Mouse (Mus musculus) heart, postnatal 14 days (tissue): ENCODE results near the gene Olfr91. TPM values are rescaled to one million over a fixed set of nuclear protein-coding genes. Genes with fewer than 3 reads are reported as not detected.

Experiments used
- DNase-seq, 2 experiments: peaks; one replicate each; pipeline ENCODE4 v3.0.0; 2021 to 2022
- intact Hi-C: fragments of 180-260 bp; cut with DNase I; formaldehyde crosslinking; loops from one replicate; pipeline ENCODE4 v1.15.1; 2025
- total RNA-seq, 2 experiments: library from RNA; stranded (reverse); gene quantifications; 2 replicates each; pipeline ENCODE4 v1.2.3; 2021

Gene Olfr91
- total RNA-seq, 2 experiments from 2014 or later, result not detected

DNA sequence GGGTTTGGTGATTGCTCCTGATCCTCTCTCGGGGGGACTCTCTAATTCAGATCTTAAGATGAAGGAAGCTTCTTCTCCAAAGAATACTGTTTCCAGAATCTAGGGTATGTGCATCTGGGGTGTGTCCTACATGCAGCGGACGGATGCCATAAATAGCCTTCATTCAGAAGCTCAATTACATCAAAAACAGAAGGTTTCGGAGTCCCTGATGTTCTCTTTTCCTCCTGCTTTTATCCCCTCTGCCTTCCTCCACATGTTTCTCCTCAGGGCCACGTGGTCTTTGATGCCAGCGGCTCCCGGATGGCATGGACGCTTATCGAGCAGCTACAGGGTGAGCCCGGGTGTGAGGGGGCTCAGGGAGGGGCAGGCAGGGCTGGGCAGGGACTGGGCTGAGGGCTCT, 35.0 kb downstream of the Olfr91 start:
- DNase-seq, result no peak
- intact Hi-C loops, result no loop called here

DNA sequence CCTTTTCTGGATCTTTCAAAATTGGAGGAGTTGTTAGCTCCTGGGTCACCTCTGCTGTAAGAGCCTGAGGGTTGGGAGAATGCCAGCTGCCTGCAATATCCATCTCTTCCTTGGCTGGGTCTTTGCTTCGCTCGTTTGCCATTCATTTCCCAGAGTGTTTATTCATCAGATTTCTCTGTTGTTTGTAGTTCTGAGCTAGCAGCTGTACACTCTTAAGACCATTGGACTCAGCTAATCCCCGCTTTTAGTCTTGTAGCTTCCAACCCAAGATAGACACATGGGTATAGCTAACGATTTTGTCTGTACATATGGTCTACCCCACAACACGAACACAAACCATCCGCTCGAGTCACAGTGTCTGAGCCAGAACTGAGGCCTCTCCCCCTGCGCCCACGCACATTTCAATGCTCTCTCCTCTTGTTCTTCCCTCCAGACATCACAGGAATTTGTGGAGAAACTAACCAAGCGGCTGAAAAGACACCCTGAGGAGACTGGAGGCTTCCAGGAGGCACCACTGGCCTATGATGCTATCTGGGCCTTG, 35.9 kb downstream of the Olfr91 start:
- DNase-seq, result no peak
- intact Hi-C loops, result no loop called here

DNA sequence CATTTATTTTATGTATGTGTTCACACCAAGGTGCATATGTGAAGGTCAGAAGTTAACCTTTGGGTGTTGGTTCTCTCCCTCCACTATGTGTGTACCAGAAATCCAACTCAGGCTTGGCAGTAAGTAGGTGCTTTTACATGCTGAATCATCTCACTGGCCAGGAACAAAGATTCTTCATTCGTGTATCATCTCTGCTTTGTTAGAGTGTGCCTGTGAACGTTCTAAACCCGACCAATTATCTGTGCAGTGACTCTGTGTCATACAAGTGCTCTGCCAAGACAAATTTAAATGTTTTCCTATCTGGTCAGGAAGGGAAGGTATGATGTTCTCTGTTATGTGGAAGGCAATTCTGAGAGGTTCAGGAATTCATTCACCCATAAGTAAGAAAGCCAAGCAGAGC, 36.6 kb downstream of the Olfr91 start:
- no peak for DNase-seq
- intact Hi-C loops, result no loop called here

DNA sequence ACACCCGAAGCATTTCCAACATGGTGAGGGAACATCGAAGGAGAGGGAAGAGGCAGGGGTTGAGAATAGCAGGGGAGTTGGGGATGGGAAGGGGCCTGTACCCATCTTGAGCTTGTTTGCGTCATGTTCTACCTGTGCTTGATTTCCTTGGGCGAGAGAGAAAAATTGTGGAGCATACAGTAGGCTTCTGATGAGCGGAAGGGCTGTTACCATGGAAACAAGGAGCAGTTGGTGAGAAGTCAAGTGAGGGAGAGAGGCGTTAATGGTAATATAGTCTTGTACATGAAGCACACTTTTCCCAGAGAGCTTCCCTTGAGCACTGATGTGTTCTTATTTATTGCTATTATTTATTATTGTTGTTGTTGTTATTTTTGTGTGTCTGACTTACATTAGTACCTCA, 41.1 kb downstream of the Olfr91 start:
- intact Hi-C loops, result no loop called here
- no peak for DNase-seq

DNA sequence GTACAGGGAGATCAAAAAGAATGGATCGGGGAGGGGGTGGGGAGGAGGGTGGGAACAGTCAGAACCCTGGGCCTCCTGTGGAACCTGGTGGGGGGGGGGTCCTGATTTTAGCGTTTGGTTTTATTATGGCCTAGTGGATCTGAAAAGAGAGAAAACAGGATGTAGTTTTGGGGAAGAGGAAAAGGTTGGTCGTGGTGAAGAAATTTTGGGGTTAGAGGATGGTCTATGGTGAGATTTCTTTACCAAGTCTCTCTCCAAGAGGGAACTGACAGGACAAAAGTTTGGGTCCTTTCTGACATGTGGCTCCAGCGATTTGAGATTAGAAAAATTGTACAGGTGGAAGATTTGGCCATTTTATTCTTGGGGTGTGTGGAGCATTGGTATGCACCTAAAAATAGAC, 46.3 kb downstream of the Olfr91 start:
- intact Hi-C loops, result no loop called here
- no peak for DNase-seq

DNA sequence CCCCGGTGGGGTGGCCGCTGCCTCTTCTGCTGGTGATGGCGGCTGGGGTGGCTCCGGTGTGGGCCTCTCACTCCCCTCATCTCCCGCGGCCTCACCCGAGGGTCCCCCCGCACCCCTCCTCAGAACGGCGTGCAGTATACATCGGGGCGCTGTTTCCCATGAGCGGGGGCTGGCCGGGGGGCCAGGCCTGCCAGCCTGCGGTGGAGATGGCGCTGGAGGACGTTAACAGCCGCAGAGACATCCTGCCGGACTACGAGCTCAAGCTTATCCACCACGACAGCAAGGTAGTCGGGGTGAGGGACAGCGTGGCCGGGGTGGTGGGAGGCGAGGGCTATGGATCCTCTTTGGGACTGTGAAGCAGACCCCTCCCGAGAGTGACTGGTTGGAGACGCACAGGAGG, 47.2 kb downstream of the Olfr91 start:
- intact Hi-C loops, result no loop called here
- no peak for DNase-seq

DNA sequence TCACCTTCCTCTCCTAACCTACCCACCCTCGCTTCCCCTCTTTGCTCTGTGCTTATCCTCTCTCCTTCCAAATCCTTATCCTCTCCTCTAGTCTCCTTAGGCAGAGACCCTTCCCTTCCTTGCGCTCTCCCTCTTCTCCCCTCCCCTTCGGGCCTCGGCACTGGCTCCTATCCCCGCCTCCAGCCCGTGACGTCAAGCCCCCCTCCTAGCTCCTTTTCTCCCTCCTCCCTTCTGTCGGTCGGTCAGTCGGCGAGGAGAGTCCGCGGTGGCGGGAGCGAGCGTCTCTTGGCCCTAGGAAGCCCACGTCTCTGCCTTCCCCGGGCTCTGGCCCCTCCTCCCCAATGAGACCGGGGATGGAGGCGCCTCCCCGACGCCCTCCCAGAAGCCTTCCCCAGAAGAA, 47.7 kb downstream of the Olfr91 start:
- peak; percentile 77 to 78 for DNase-seq
- intact Hi-C loops, result no loop called here

DNA sequence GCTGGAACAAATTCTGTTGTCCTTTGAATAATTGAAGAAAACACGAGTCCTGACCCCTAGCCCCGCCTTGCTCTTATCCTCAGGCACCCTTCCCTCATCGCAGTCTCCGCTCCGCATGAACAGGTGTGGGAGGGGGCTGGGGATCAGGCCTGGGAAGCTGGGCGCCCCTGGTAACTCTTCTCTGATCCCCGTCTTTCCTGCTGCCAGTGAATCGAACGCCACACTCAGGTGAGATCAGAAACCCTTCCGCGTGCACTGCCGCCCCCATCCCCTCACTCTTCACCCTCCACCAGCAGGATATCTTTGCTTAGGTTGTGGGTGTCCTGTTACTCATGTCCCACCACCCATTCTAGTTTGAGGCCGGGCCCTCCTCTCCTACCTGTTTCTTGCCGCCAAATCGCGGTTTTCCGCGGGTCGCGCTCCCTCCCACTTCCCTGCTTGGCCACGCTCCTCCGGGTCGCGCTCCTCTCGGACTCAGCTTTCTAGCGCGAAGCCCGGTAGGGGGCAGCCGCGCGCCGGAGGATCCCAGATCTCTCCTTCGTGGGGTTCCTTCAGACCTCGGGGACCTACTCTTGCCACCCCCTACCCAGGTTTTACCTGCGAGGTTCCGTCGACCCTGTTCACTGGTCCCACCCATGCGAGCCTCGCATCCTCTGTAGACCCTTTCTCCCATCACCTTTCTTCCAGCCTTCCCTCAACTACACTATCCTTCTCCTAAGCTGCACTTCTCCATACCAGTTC, 48.3 kb downstream of the Olfr91 start:
- intact Hi-C loops, result loop anchor here (5.0 kb wide), 3 partner anchors 52 to 227 kb away; partner anchors contain the start of gene Trim26
- peak; percentile 73 to 78 for DNase-seq

DNA sequence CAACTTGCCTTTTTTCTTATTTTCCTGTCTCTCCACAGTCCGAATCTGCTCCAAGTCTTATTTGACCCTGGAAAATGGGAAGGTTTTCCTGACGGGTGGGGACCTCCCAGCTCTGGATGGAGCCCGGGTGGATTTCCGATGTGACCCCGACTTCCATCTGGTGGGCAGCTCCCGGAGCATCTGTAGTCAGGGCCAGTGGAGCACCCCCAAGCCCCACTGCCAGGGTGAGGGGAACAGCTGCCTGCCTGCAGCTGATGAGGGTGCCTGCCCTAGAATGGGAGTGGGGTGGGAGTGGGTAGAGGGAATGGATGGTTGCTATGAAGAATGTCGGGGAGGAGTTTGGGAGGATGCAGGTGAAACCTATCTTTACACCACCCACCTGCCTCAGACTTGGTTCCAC, 49.7 kb downstream of the Olfr91 start:
- no peak for DNase-seq
- intact Hi-C loops, result loop anchor here (5.0 kb wide), 3 partner anchors 51 to 226 kb away; partner anchors contain the start of gene Trim26

DNA sequence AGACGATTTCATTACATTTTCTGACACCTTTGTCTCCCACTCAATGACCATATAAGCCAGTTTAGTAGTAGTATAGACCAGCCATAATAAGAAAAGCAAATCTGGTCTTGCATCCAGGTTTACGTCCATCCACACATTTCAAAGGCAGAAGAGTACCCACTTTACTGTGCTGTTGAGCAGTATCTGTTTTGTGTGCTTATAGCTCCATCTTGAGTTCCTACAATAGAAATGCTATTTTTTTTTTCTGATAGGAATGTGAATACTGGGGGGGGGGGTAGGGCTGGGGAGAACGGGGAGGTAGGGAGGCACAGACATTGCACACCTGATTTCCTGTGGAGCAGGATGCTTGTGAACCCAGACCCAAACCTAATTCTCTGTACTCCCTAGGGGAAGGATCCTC, 50.1 kb downstream of the Olfr91 start:
- DNase-seq, result no peak
- intact Hi-C loops, result loop anchor here (1.0 to 5.0 kb wide), 4 partner anchors 51 to 226 kb away; partner anchors contain the start of gene Trim26

DNA sequence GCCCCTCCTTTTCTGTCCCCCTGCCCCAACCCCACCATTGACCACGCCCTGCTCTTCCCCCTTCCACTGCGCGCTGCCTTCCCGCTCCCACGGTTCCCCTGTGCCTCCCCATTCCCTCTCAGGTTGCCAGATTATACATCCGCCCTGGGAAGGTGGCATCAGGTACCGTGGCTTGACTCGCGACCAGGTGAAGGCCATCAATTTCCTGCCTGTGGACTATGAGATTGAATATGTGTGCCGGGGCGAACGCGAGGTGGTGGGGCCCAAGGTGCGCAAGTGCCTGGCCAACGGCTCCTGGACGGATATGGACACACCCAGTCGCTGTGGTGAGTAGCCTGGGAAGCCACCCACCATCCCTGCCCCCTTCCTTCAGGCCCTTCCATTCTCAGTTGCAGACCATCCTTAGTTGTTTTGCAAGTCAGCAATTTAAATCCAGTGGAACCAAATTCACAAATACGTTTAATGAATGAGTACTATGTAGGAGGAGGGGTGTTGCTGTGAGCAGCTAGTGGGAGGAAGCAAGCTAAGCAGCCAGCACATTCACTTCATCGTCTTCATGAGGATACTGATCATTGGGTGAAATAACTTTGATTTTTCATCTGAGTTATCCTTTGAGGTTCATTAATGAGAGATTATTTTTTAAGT, 50.6 kb downstream of the Olfr91 start:
- intact Hi-C loops, result loop anchor here (1.0 to 5.0 kb wide), 4 partner anchors 50 to 225 kb away; partner anchors contain the start of gene Trim26
- DNase-seq, result no peak

DNA sequence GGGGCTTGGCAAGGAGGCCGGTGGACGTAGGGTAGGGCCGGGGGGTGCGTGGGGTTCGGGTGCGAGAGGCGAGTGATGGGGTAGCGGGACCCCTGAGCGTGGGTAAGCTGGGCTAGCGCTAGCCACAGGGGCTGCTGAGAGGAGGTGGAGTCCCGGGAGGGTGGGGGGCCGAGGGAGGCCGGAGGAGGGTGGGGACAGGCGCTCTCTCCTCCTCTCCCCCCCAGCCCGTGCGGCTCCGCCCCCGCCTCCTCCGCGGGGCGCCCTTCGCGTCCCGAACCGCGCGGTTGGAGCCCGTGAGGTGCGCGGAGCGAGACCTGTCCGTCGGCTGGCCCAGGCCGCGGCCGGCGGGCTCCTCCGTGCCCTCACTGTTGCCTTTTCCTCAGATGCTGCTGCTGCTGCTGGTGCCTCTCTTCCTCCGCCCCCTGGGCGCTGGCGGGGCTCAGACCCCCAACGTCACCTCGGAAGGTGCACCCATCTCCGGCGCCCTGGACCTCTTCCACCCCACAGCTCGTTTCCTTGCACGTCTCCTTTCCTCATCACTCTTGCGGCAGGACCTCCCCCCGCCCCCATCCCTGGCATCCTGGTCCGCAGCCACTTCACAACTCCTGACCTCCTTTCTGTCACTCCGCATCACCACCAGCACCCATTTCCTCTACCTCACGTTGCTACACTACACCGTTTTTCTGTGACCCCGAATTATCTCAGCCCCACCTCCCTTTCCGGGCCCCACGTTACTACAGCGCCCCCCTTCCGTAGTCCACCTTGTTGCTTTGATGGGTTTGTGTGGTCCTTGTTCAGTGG, 51.6 kb downstream of the Olfr91 start:
- DNase-seq, result peak; percentile 58 to 74
- intact Hi-C loops, result loop anchor here (1.0 to 5.0 kb wide), 4 partner anchors 49 to 224 kb away; partner anchors contain the start of gene Trim26

DNA sequence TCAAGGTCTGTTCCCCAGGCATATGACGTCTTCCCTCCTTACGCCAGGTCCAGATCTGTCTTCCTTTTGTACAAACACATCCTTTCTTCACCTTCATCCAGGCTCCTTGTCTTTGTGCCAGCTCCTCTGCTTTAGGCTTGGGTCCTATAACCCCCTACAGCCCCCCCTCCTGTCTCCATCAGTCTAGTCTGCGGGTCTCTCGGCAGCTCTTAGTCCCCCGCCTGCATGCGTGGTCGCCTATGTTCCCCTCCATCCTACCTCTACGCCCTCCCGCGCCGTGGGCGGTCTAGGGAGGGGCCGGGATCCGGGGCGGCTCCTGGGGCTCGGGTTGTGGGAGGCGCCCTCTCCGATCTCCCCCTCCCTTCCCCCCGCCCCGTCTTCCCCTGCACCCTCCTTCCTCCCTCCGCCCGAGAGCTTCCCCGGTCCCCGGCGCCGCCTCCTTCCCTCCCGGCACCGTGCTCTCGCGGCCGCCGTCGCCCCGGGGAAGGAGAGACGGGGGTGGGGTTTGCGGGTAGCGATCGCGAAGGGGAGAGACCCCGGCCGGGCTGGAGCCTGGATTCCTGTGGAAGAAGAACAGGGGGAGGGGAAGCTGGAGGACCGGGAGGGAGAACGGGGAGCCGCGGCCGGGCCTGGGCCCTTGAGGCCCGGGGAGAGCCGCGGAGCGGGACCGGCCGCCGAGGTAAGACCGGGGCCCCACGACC, 52.3 kb downstream of the Olfr91 start, which contains the start of gene Gabbr1:
Gene Gabbr1, plus strand, starts transcription at position 356 of the 701 bp plus-strand sequence.
- DNase-seq, result peak; percentile 79 to 84
- intact Hi-C loops, result loop anchor here (2.0 to 5.0 kb wide), 4 partner anchors 15 to 223 kb away; partner anchors contain the start of gene Trim26

DNA sequence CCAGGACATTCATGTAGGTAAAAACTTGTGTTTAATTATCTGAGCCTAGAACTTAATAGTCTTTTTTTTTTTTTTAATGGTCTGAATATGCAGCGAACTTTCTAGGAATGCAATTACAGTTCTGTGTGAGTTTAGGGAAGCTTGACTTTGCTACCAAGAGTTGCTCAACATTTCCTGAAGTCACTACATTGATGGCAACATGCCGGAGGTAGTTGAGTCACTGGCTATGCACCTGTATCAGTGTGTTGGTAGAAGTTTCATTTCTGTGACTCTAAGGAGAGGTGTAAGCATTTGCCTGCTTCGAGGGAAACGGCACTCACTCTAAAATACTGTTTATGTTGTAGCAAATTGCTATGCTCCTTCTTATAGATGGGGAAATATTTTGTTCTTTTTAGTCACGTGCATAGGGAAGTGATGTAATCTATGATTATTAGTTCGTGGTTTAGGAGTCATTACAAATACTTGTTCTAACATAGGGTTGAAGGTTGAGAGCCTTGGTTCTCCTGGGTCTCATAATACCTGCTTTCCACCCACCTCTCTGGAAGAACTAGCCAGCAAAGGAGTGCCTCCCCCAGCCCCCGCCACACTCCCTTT, 53.3 kb downstream of the Olfr91 start:
- intact Hi-C loops, result loop anchor here (2.0 to 5.0 kb wide), 4 partner anchors 14 to 222 kb away; partner anchors contain the start of gene Trim26
- no peak for DNase-seq

Other genes with a start within 250 kb of the Olfr91 start
- gene Trim15, start 231.1 kb downstream of the Olfr91 start, total RNA-seq, result not detected
- gene Trim10, start 228.7 kb downstream of the Olfr91 start, total RNA-seq, result 1 to 10 TPM; 2.0 to 2.5 TPM
- gene Trim40, start 208.2 kb downstream of the Olfr91 start, total RNA-seq, result not detected
- gene Trim31, start 200.2 kb downstream of the Olfr91 start, total RNA-seq, result not detected
- gene Rnf39, start 155.4 kb downstream of the Olfr91 start, total RNA-seq, result under 1 TPM; 0.49 to 0.57 TPM
- 10 to 100 TPM; 62.2 to 68.6 TPM for gene Ppp1r11, start 146.5 kb downstream of the Olfr91 start, total RNA-seq
- gene Znrd1, start 139.7 kb downstream of the Olfr91 start, total RNA-seq, result 10 to 100 TPM; 21.4 to 26.9 TPM
- gene Znrd1as, start 139.7 kb downstream of the Olfr91 start, total RNA-seq, result 1 to 10 TPM; 8.5 to 9.9 TPM
- not detected for gene 2410137M14Rik, start 117.0 kb downstream of the Olfr91 start, total RNA-seq
- gene H2-M5, start 108.7 kb downstream of the Olfr91 start, total RNA-seq, result under 1 TPM; 0.15 to 0.31 TPM
- gene Zfp57, start 97.1 kb downstream of the Olfr91 start, total RNA-seq, result 1 to 10 TPM; 3.7 to 4.6 TPM
- not detected for gene Mog, start 74.9 kb downstream of the Olfr91 start, total RNA-seq
- 10 to 100 TPM; 16.9 TPM for gene Gabbr1, start 52.3 kb downstream of the Olfr91 start, total RNA-seq
- not detected for gene Olfr90, start 9.8 kb downstream of the Olfr91 start, total RNA-seq
- gene Olfr92, start 21.8 kb upstream of the Olfr91 start, total RNA-seq, result not detected
- gene Olfr93, start 63.2 kb upstream of the Olfr91 start, total RNA-seq, result not detected
- under 1 TPM in 1 of 2 experiments, not detected in 1; 0.80 TPM for gene Ubd, start 95.6 kb upstream of the Olfr91 start, total RNA-seq
- gene Olfr94, start 102.7 kb upstream of the Olfr91 start, total RNA-seq, result not detected
- not detected for gene Olfr95, start 114.8 kb upstream of the Olfr91 start, total RNA-seq
- not detected for gene Olfr96, start 121.9 kb upstream of the Olfr91 start, total RNA-seq
- gene Olfr97, start 139.1 kb upstream of the Olfr91 start, total RNA-seq, result not detected
- gene Olfr98, start 165.5 kb upstream of the Olfr91 start, total RNA-seq, result not detected
- gene H2-M3, start 171.9 kb upstream of the Olfr91 start, total RNA-seq, result 1 to 10 TPM; 2.3 to 2.4 TPM
- gene Olfr99, start 185.2 kb upstream of the Olfr91 start, total RNA-seq, result not detected
- gene Olfr101, start 206.0 kb upstream of the Olfr91 start, total RNA-seq, result not detected
- not detected for gene Olfr102, start 218.8 kb upstream of the Olfr91 start, total RNA-seq
- not detected for gene Olfr103, start 241.4 kb upstream of the Olfr91 start, total RNA-seq